Mouse (Mus musculus) midbrain, embryonic 12.5 days (tissue): ENCODE results near the gene Olfr330. TPM values are rescaled to one million over a fixed set of nuclear protein-coding genes. Genes with fewer than 3 reads are reported as not detected.

ENCODE experiments used
- polyA plus RNA-seq: library from polyadenylated mRNA; unstranded; fragments of >200 nt; fragmentation: Nextera tagmentation; extraction: Ambion mirVana; gene quantifications from 2 replicates; pipeline ENCODE4 v1.2.1, GENCODE M21; 2016

The Olfr330 gene
- polyA plus RNA-seq, 1 experiment from 2014 or later, result not detected

Other genes with a start within 250 kb of the Olfr330 start
- 26.4 and 28.5 TPM in 2 replicates for gene Zfp692, start 227.8 kb downstream of the Olfr330 start, polyA plus RNA-seq
- 33.9 and 35.9 TPM in 2 replicates for gene Zfp672, start 204.5 kb downstream of the Olfr330 start, polyA plus RNA-seq
- 50.6 and 51.0 TPM in 2 replicates for gene Sh3bp5l, start 204.1 kb downstream of the Olfr330 start, polyA plus RNA-seq
- gene Lypd8, start 155.8 kb downstream of the Olfr330 start, polyA plus RNA-seq, result not detected in 2 replicates
- not detected in 2 replicates for gene 1810065E05Rik, start 113.7 kb downstream of the Olfr330 start, polyA plus RNA-seq
- gene Gm12253, start 102.3 kb downstream of the Olfr330 start, polyA plus RNA-seq, result not detected in 2 replicates
- gene Lypd9, start 81.9 kb downstream of the Olfr330 start, polyA plus RNA-seq, result not detected in 2 replicates
- gene Olfr30, start 72.6 kb downstream of the Olfr330 start, polyA plus RNA-seq, result not detected in 2 replicates
- gene Olfr332, start 42.3 kb downstream of the Olfr330 start, polyA plus RNA-seq, result not detected in 2 replicates
- not detected in 2 replicates for gene Olfr331, start 32.3 kb downstream of the Olfr330 start, polyA plus RNA-seq
- not detected in 2 replicates for gene Olfr329-ps, start 11.6 kb upstream of the Olfr330 start, polyA plus RNA-seq
- gene Olfr328, start 20.8 kb upstream of the Olfr330 start, polyA plus RNA-seq, result 0.08 and 0.14 TPM in 2 replicates
- not detected in 2 replicates for gene Olfr224, start 35.7 kb upstream of the Olfr330 start, polyA plus RNA-seq
- not detected in 2 replicates for gene Olfr325, start 42.9 kb upstream of the Olfr330 start, polyA plus RNA-seq
- not detected in 2 replicates for gene Olfr324, start 60.3 kb upstream of the Olfr330 start, polyA plus RNA-seq
- not detected in 2 replicates for gene 2210407C18Rik, start 81.2 kb upstream of the Olfr330 start, polyA plus RNA-seq
- not detected in 2 replicates for gene Olfr323, start 95.7 kb upstream of the Olfr330 start, polyA plus RNA-seq
- 0.13 and 0.28 TPM in 2 replicates for gene Trim58, start 105.6 kb upstream of the Olfr330 start, polyA plus RNA-seq
- not detected in 2 replicates for gene Olfr322, start 123.9 kb upstream of the Olfr330 start, polyA plus RNA-seq
- gene Olfr320, start 146.3 kb upstream of the Olfr330 start, polyA plus RNA-seq, result not detected in 2 replicates
- not detected in 2 replicates for gene Olfr319, start 164.3 kb upstream of the Olfr330 start, polyA plus RNA-seq
- not detected in 2 replicates for gene Olfr318, start 189.2 kb upstream of the Olfr330 start, polyA plus RNA-seq
- gene Olfr317, start 204.4 kb upstream of the Olfr330 start, polyA plus RNA-seq, result not detected in 2 replicates
- not detected in 2 replicates for gene Olfr316, start 217.9 kb upstream of the Olfr330 start, polyA plus RNA-seq
- not detected in 2 replicates for gene Olfr315, start 238.4 kb upstream of the Olfr330 start, polyA plus RNA-seq
- gene Olfr314, start 248.1 kb upstream of the Olfr330 start, polyA plus RNA-seq, result not detected in 2 replicates